8 mouse cellular contexts compared by ENCODE assay signal in genomic region chr1:89525825-89526224, GRCm38 (mm10).
DNase-seq lines count a peak whose midpoint lies in the region; ATAC-seq and TF ChIP-seq lines count a peak whose summit lies in the region.

No protein-coding gene starts in this region.

- intact Hi-C loops in heart, adult 2 months (cut with DNase I): loop anchor here (1.0 to 2.0 kb wide), 4 partner anchors 55 to 291 kb away; partner anchors contain the start of gene Agap1
- intact Hi-C loops in left cerebral cortex, postnatal 25 days (cut with DNase I): loop anchor here (1.0 to 10.0 kb wide), 5 partner anchors 55 to 781 kb away; no protein-coding TSS in a partner anchor

- H3K36me3 ChIP-seq in heart, adult 2 months (ENCODE audit: control insufficient read depth, insufficient read depth, low read length): no peaks in the 10 kb centered on the region
- no peaks in the 10 kb centered on the region for H3K36me3 ChIP-seq in heart, embryonic 10.5 days

- H3K4me1 ChIP-seq in heart, adult 2 months (ENCODE audit: control insufficient read depth, insufficient read depth, low read length): peaks cover 16% of the 10 kb centered on the region
- H3K4me1 ChIP-seq in heart, embryonic 10.5 days: peaks cover 40% of the 10 kb centered on the region

- CTCF ChIA-PET in Patski (lab: Charles Lee): interaction anchor here (0.7 to 4.2 kb wide), 5 partner anchors 40 to 161 kb away, joined by 3 to 19 read pairs (median 3); no protein-coding TSS in a partner anchor

- peak; percentile 91 for TF ChIP-seq CTCF in heart, adult 2 months (IDR thresholded peaks at IDR 0.05)
- TF ChIP-seq CTCF in Patski (IDR thresholded peaks at IDR 0.05): no peak

- no peaks in the 10 kb centered on the region for H3K9me3 ChIP-seq in heart, embryonic 10.5 days

- TF ChIP-seq EP300 in heart, adult 2 months (IDR thresholded peaks at IDR 0.05; ENCODE audit: insufficient read depth, low read depth, low read length): peak; percentile 89

- in situ Hi-C loops in Patski (cut with MboI; ENCODE audit: low pct_unique_long_range_greater_than_20kb): no loop called here

- 32% methylated on average over 13 of the region's 13 CpGs for WGBS in heart, adult 2 months
- 54% methylated on average over 13 of the region's 13 CpGs for WGBS in heart, embryonic 10.5 days

- TF ChIP-seq POLR2A in heart, adult 2 months (IDR thresholded peaks at IDR 0.05; ENCODE audit: insufficient read depth, low read depth, low read length): no peak

- no peak overlapping the region for H3K4me3 ChIP-seq in heart, adult 2 months
- H3K4me3 ChIP-seq in heart, embryonic 10.5 days: no peak overlapping the region

- DNase-seq in heart, adult 2 months: peak; percentile 38 to 51
- DNase-seq in heart, embryonic 10.5 days (ENCODE audit: low spot score): no peak
- DNase-seq in Patski (ENCODE audit: low read depth, low spot score): peak; percentile 37
- peak; percentile 76 for DNase-seq in embryo, embryonic 11 days
- peak; percentile 53 for DNase-seq in hindlimb bud, embryonic 11.5 days (ENCODE audit: extremely low spot score, low read depth, low spot score)
- DNase-seq in left cerebral cortex, postnatal 25 days (ENCODE audit: low spot score in 2 of 2): peak; percentile 52 to 68
- DNase-seq in retina, adult 2 months (ENCODE audit: low read depth, low spot score): peak; percentile 33

- H3K27me3 ChIP-seq in heart, adult 2 months (ENCODE audit: control insufficient read depth, insufficient read depth, low read length): no peaks in the 10 kb centered on the region
- no peaks in the 10 kb centered on the region for H3K27me3 ChIP-seq in heart, embryonic 10.5 days (ENCODE audit: insufficient read depth, poor library complexity, severe bottlenecking)
- H3K27me3 ChIP-seq in Patski: no peaks in the 10 kb centered on the region

- no peak overlapping the region for H3K9ac ChIP-seq in heart, adult 2 months (ENCODE audit: low read depth, low read length)

- no peak for ATAC-seq in Patski
- ATAC-seq in erythroblast, adult 5-6 weeks (replicated peaks; ENCODE audit: low FRiP score, poor library complexity, severe bottlenecking): no peak

- no peak overlapping the region for H3K27ac ChIP-seq in heart, adult 2 months
- no peak overlapping the region for H3K27ac ChIP-seq in heart, embryonic 10.5 days

- POLR2A ChIA-PET in Patski (lab: Charles Lee): interaction anchor here (2.3 kb wide), 1 partner anchor 55 kb away, joined by 6 read pairs; no protein-coding TSS in a partner anchor

- H3K79me2 ChIP-seq in heart, adult 2 months (replicated peaks; ENCODE audit: control insufficient read depth, insufficient read depth, low read length): peaks cover 4% of the 10 kb centered on the region; the same call in 1 of the 2 replicates
